Mouse (Mus musculus) hindbrain, embryonic 13.5 days (tissue): ENCODE results near the gene Ubash3b. TPM values are rescaled to one million over a fixed set of nuclear protein-coding genes. Genes with fewer than 3 reads are reported as not detected.
A peak's percentile ranks its signal among the peaks of the same experiment; 100 is the strongest.

Source experiments
- ATAC-seq: fragments of 200-750 bp; cut with Nextera tagmentation; 2 replicates; pipeline ENCODE4 v1.8.0; 2017; ENCODE audit warnings: moderate TSS enrichment; ENCODE audit not compliant: low FRiP score
- H3K27ac ChIP-seq: fragments of 300-500 bp; sonication (generic); 2 replicates; pipeline ENCODE4 v1.5.1; 2015; ENCODE audit warnings: inconsistent platforms, mild to moderate bottlenecking, moderate library complexity
- H3K27me3 ChIP-seq: fragments of 300-500 bp; sonication (generic); 2 replicates; pipeline ENCODE4 v1.6.1; 2015; ENCODE audit warnings: mild to moderate bottlenecking, inconsistent platforms
- H3K36me3 ChIP-seq: fragments of 300-500 bp; sonication (generic); 2 replicates; pipeline ENCODE4 v1.6.1; 2015; ENCODE audit warnings: mild to moderate bottlenecking, inconsistent platforms
- H3K4me1 ChIP-seq: fragments of 300-500 bp; sonication (generic); replicated peaks from 2 replicates; pipeline ENCODE4 v1.6.1; 2015; ENCODE audit warnings: inconsistent platforms
- H3K4me2 ChIP-seq: fragments of 300-500 bp; sonication (generic); 2 replicates; pipeline ENCODE4 v1.6.1; 2015; ENCODE audit warnings: inconsistent platforms, mild to moderate bottlenecking, moderate library complexity
- H3K4me3 ChIP-seq: fragments of 300-500 bp; sonication (generic); 2 replicates; pipeline ENCODE4 v1.5.1; 2015; ENCODE audit warnings: mild to moderate bottlenecking, inconsistent platforms
- H3K9ac ChIP-seq: fragments of 300-500 bp; sonication (generic); 2 replicates; pipeline ENCODE4 v1.6.1; 2015; ENCODE audit warnings: mild to moderate bottlenecking, inconsistent platforms
- H3K9me3 ChIP-seq: fragments of 300-500 bp; sonication (generic); 2 replicates; pipeline ENCODE4 v1.6.1; 2016; ENCODE audit warnings: inconsistent platforms
- WGBS: fragments of 180-500 bp; shearing (Covaris S2); methylation state at CpG from one replicate; pipeline ENCODE4 v1.1.7; 2015; 5-methylcytosine and 5-hydroxymethylcytosine counted together
- polyA plus RNA-seq: library from polyadenylated mRNA; unstranded; fragments of >200 nt; fragmentation: Nextera tagmentation; extraction: Ambion mirVana; gene quantifications from 2 replicates; pipeline ENCODE4 v1.2.1, GENCODE M21; 2015

The Ubash3b gene
- polyA plus RNA-seq, 1 experiment from 2014 or later = 18.2 TPM

- Histone ChIP-seq H3K4me1 (peaks cover 53% of the 10 kb centered on the region), H3K9ac (no peak overlapping the region), H3K9me3 (no peaks in the 10 kb centered on the region), H3K36me3 (no peaks in the 10 kb centered on the region), H3K27me3 (no peaks in the 10 kb centered on the region), H3K4me3 (no peak overlapping the region), H3K4me2 (no peak overlapping the region), H3K27ac (peak overlapping the region; percentile 82)
- 69% methylated on average over 7 of the region's 7 CpGs for WGBS
- ATAC-seq = peak; percentile 44; the same call in 1 of the 2 replicates
Observed at GRCm38 (mm10) chr9:41148600-41148999, 12.9 kb downstream of the Ubash3b start.

GRCm38 (mm10) chr9:41147203-41147842, 14.2 kb downstream of the Ubash3b start:
- no peak overlapping the region for H3K4me3 ChIP-seq
- peak overlapping the region; percentile 82 for H3K27ac ChIP-seq
- no peaks in the 10 kb centered on the region for H3K36me3 ChIP-seq
- H3K4me2 ChIP-seq = peak overlapping the region; percentile 29; the same call in 1 of the 2 replicates
- no peaks in the 10 kb centered on the region for H3K9me3 ChIP-seq
- WGBS = 44% methylated on average over 13 of the region's 13 CpGs
- ATAC-seq = no peak
- H3K27me3 ChIP-seq = no peaks in the 10 kb centered on the region
- H3K9ac ChIP-seq = peak overlapping the region; percentile 53; the same call in 1 of the 2 replicates
- peaks cover 45% of the 10 kb centered on the region for H3K4me1 ChIP-seq

- no peaks in the 10 kb centered on the region for H3K9me3 ChIP-seq
- H3K4me2 ChIP-seq = no peak overlapping the region
- H3K4me3 ChIP-seq = no peak overlapping the region
- no peaks in the 10 kb centered on the region for H3K36me3 ChIP-seq
- H3K27me3 ChIP-seq = no peaks in the 10 kb centered on the region
- 86% methylated on average over 15 of the region's 15 CpGs for WGBS
- H3K27ac ChIP-seq = no peak overlapping the region
- ATAC-seq = no peak
- H3K4me1 ChIP-seq = peaks cover 23% of the 10 kb centered on the region
- H3K9ac ChIP-seq = no peak overlapping the region
Observed at GRCm38 (mm10) chr9:41143825-41144224, 17.7 kb downstream of the Ubash3b start.

GRCm38 (mm10) chr9:41143115-41143514, 18.4 kb downstream of the Ubash3b start:
- Histone ChIP-seq H3K27me3 (no peaks in the 10 kb centered on the region), H3K36me3 (no peaks in the 10 kb centered on the region), H3K9ac (no peak overlapping the region), H3K27ac (no peak overlapping the region), H3K4me1 (peaks cover 16% of the 10 kb centered on the region), H3K4me2 (no peak overlapping the region), H3K9me3 (no peaks in the 10 kb centered on the region), H3K4me3 (no peak overlapping the region)
- ATAC-seq = no peak
- 90% methylated on average over 3 of the region's 3 CpGs for WGBS

GRCm38 (mm10) chr9:41141026-41141425, 20.5 kb downstream of the Ubash3b start:
- H3K27ac ChIP-seq = no peak overlapping the region
- no peaks in the 10 kb centered on the region for H3K27me3 ChIP-seq
- WGBS = 92% methylated on average over 2 of the region's 2 CpGs
- no peaks in the 10 kb centered on the region for H3K4me1 ChIP-seq
- H3K4me3 ChIP-seq = no peak overlapping the region
- H3K9me3 ChIP-seq = no peaks in the 10 kb centered on the region
- no peak overlapping the region for H3K4me2 ChIP-seq
- no peaks in the 10 kb centered on the region for H3K36me3 ChIP-seq
- ATAC-seq = no peak
- no peak overlapping the region for H3K9ac ChIP-seq

GRCm38 (mm10) chr9:41138987-41139808, 22.3 kb downstream of the Ubash3b start:
- Histone ChIP-seq H3K4me1 (no peaks in the 10 kb centered on the region), H3K9ac (no peak overlapping the region), H3K4me2 (no peak overlapping the region), H3K27ac (no peak overlapping the region), H3K9me3 (no peaks in the 10 kb centered on the region), H3K4me3 (no peak overlapping the region), H3K27me3 (no peaks in the 10 kb centered on the region), H3K36me3 (no peaks in the 10 kb centered on the region)
- no peak for ATAC-seq
- WGBS = 88% methylated on average over 6 of the region's 6 CpGs

- H3K27ac ChIP-seq = no peak overlapping the region
- no peaks in the 10 kb centered on the region for H3K36me3 ChIP-seq
- no peaks in the 10 kb centered on the region for H3K27me3 ChIP-seq
- 77% methylated on average over 7 of the region's 7 CpGs for WGBS
- no peaks in the 10 kb centered on the region for H3K4me1 ChIP-seq
- no peak overlapping the region for H3K4me3 ChIP-seq
- no peak overlapping the region for H3K4me2 ChIP-seq
- no peaks in the 10 kb centered on the region for H3K9me3 ChIP-seq
- H3K9ac ChIP-seq = no peak overlapping the region
- ATAC-seq = no peak
Observed at GRCm38 (mm10) chr9:41136691-41137467, 24.6 kb downstream of the Ubash3b start.

GRCm38 (mm10) chr9:41136273-41136672, 25.2 kb downstream of the Ubash3b start:
- no peaks in the 10 kb centered on the region for H3K27me3 ChIP-seq
- 91% methylated on average over 2 of the region's 2 CpGs for WGBS

GRCm38 (mm10) chr9:41134907-41135306, 26.6 kb downstream of the Ubash3b start:
- no peak overlapping the region for H3K9ac ChIP-seq
- peaks cover 9% of the 10 kb centered on the region for H3K4me1 ChIP-seq
- no peak overlapping the region for H3K4me2 ChIP-seq
- no peaks in the 10 kb centered on the region for H3K9me3 ChIP-seq
- H3K4me3 ChIP-seq = no peak overlapping the region
- H3K36me3 ChIP-seq = no peaks in the 10 kb centered on the region
- no peaks in the 10 kb centered on the region for H3K27me3 ChIP-seq
- ATAC-seq = no peak
- H3K27ac ChIP-seq = no peak overlapping the region
- 83% methylated on average over 4 of the region's 4 CpGs for WGBS

More at GRCm38 (mm10) chr9:41136273-41136672, 25.2 kb downstream of the Ubash3b start:
- H3K4me3 ChIP-seq = no peak overlapping the region
- H3K27ac ChIP-seq = no peak overlapping the region
- H3K4me1 ChIP-seq = no peaks in the 10 kb centered on the region
- no peak overlapping the region for H3K9ac ChIP-seq
- ATAC-seq = no peak
- H3K4me2 ChIP-seq = no peak overlapping the region
- no peaks in the 10 kb centered on the region for H3K9me3 ChIP-seq
- H3K36me3 ChIP-seq = no peaks in the 10 kb centered on the region

- H3K9ac ChIP-seq = no peak overlapping the region
- no peaks in the 10 kb centered on the region for H3K27me3 ChIP-seq
- H3K36me3 ChIP-seq = no peaks in the 10 kb centered on the region
- peak overlapping the region; percentile 58; the same call in 1 of the 2 replicates for H3K27ac ChIP-seq
- WGBS = 86% methylated on average over 8 of the region's 8 CpGs
- peaks cover 17% of the 10 kb centered on the region for H3K4me1 ChIP-seq
- no peak overlapping the region for H3K4me2 ChIP-seq
- H3K9me3 ChIP-seq = no peaks in the 10 kb centered on the region
- ATAC-seq = peak; percentile 37; the same call in 1 of the 2 replicates
- no peak overlapping the region for H3K4me3 ChIP-seq
Observed at GRCm38 (mm10) chr9:41130563-41130962, 30.9 kb downstream of the Ubash3b start.

- Histone ChIP-seq H3K9me3 (no peaks in the 10 kb centered on the region), H3K4me2 (no peak overlapping the region), H3K27ac (peak overlapping the region; percentile 58), H3K4me3 (no peak overlapping the region), H3K9ac (no peak overlapping the region), H3K36me3 (no peaks in the 10 kb centered on the region), H3K27me3 (no peaks in the 10 kb centered on the region), H3K4me1 (peaks cover 17% of the 10 kb centered on the region)
- 52% methylated on average over 10 of the region's 10 CpGs for WGBS
- ATAC-seq = peak; percentile 74
Observed at GRCm38 (mm10) chr9:41129802-41130480, 31.6 kb downstream of the Ubash3b start.

- ATAC-seq = no peak
- Histone ChIP-seq H3K9me3 (no peaks in the 10 kb centered on the region), H3K4me1 (peaks cover 17% of the 10 kb centered on the region), H3K4me2 (no peak overlapping the region), H3K9ac (no peak overlapping the region), H3K36me3 (no peaks in the 10 kb centered on the region), H3K4me3 (no peak overlapping the region), H3K27ac (no peak overlapping the region), H3K27me3 (no peaks in the 10 kb centered on the region)
- 93% methylated on average over 3 of the region's 3 CpGs for WGBS
Observed at GRCm38 (mm10) chr9:41129273-41129672, 32.2 kb downstream of the Ubash3b start.
